Mouse (Mus musculus) cortical plate, adult 2 months (tissue): ENCODE data around the gene Slc16a3.

Source experiments
- CTCF ChIP-seq: fragments of 200-500 bp; IDR thresholded peaks from 2 replicates; pipeline ENCODE4 v1.5.1; 2011; ENCODE audit warnings: mild to moderate bottlenecking, control low read depth, low read length; ENCODE audit not compliant: insufficient read depth; ENCODE audit errors: extremely low read depth
- POLR2A ChIP-seq: fragments of 200-500 bp; IDR thresholded peaks from 2 replicates; pipeline ENCODE4 v1.6.1; 2011; ENCODE audit warnings: mild to moderate bottlenecking, low read length, control low read depth; ENCODE audit not compliant: insufficient read depth; ENCODE audit errors: extremely low read depth

DNA sequence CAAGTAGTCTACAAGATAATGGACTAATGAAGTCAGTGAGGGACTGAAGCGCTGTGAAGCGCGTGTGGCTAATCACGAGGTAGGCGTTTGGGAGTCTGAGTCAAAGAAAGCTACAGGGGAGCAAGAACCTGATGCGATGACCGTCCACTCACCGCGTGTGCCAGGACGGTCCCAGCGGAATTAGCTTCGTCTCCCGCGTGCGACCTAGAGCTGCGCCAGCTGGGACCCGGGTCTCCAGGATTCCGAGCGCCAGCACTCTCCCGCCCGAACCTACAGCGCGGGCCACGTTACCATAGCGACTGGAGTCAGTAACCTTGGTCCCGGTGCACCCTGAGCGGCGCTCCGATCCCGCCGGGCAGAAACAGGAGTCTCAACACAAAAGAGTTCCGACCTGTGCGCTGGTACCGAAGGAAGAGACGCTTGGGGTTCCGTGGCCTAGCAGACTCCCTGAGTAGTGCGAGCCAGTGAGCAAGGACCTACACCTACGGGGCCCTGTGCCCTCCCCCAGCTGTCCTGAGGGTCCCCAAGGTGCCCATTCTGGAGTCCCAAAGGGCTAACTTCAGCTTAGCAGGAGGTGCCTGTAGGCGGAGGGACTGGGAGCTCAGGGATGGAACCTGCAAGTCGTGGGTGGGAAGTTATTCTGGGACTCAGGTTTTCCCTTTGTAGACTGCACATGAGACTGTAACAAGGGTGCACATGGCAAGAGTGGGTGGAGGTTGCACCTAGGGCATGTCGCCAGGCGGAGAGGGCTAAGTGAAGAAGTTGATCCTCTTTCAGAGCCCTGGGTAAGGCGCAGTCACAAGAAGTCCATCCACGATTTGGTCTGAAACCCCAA, 15.5 kb upstream of the Slc16a3 start, which contains the start of gene Ccdc57:
- TF ChIP-seq POLR2A: peak; percentile 47; the same call in 1 of the 2 replicates
- no peak for TF ChIP-seq CTCF
